Mouse (Mus musculus) CH12.LX (cell line): ENCODE measurements around the gene Xylb. TPM values are rescaled to one million over a fixed set of nuclear protein-coding genes. Genes with fewer than 3 reads are reported as not detected.

ENCODE experiments used
- DNase-seq: peaks from one replicate; pipeline ENCODE4 v3.0.0-alpha.2; 2013; ENCODE audit errors: extremely low read depth
- H3K27ac ChIP-seq: 2 replicates; pipeline ENCODE4 v1.5.1; 2012; ENCODE audit warnings: low read depth, mild to moderate bottlenecking, control low read depth, moderate library complexity; ENCODE audit not compliant: insufficient read depth
- H3K27me3 ChIP-seq: replicated peaks from 2 replicates; pipeline ENCODE3; 2012; ENCODE audit warnings: inconsistent platforms
- H3K36me3 ChIP-seq, 2 experiments: replicated peaks in 1 of 2; 2 replicates each; pipeline versions ENCODE3 to v1.6.1; 2012; ENCODE audit warnings: inconsistent platforms in 1 of 2, low read length in 1 of 2, mild to moderate bottlenecking in 1 of 2, mixed read lengths in 1 of 2, moderate library complexity in 1 of 2; ENCODE audit not compliant: control insufficient read depth in 1 of 2, insufficient read depth in 1 of 2
- H3K4me1 ChIP-seq, 2 experiments: 2 replicates each; pipeline ENCODE4 v1.6.1; 2012; ENCODE audit warnings: inconsistent platforms in 1 of 2, moderate library complexity in 1 of 2; ENCODE audit not compliant: insufficient read depth in 2 of 2, control insufficient read depth in 1 of 2
- H3K4me2 ChIP-seq: 2 replicates; pipeline ENCODE4 v1.6.1; 2012; ENCODE audit warnings: low read depth, mild to moderate bottlenecking, control low read depth; ENCODE audit not compliant: poor library complexity, insufficient read depth, severe bottlenecking
- H3K4me3 ChIP-seq, 3 experiments: fragments of 150-350 bp in 1 of 3; sonication (generic) in 1 of 3; replicated peaks in 1 of 3; 2 replicates each; pipeline versions ENCODE3 to v1.5.1; 2011 to 2012; ENCODE audit warnings: low read depth in 2 of 3, low read length in 2 of 3, mild to moderate bottlenecking in 2 of 3, moderate library complexity in 2 of 3, control low read depth in 1 of 3, improper control_type of control experiment in 1 of 3, inconsistent platforms in 1 of 3, mixed read lengths in 1 of 3; ENCODE audit not compliant: poor library complexity in 1 of 3
- H3K79me2 ChIP-seq: replicated peaks from 2 replicates; pipeline ENCODE4 v1.6.1; 2012; ENCODE audit warnings: mild to moderate bottlenecking, moderate library complexity; ENCODE audit not compliant: control insufficient read depth, poor library complexity, insufficient read depth, severe bottlenecking; ENCODE audit errors: extremely low read depth
- H3K9ac ChIP-seq: 2 replicates; pipeline ENCODE4 v1.6.1; 2012; ENCODE audit warnings: low read depth, mild to moderate bottlenecking, control low read depth, moderate library complexity; ENCODE audit not compliant: insufficient read depth
- H3K9me3 ChIP-seq: replicated peaks from 2 replicates; pipeline ENCODE3; 2012; ENCODE audit warnings: low read length, inconsistent platforms, mixed read lengths
- BHLHE40 ChIP-seq: IDR thresholded peaks from 2 replicates; pipeline ENCODE4 v1.6.1; 2011; ENCODE audit warnings: mild to moderate bottlenecking, low read depth, low read length, improper control_type of control experiment
- CHD1 ChIP-seq: IDR thresholded peaks from 2 replicates; pipeline ENCODE4 v1.6.1; 2012; ENCODE audit warnings: low read depth, low read length, improper control_type of control experiment, inconsistent platforms
- CTCF ChIP-seq, 2 experiments: IDR thresholded peaks in 1 of 2; conservative IDR thresholded peaks in 1 of 2; 2 replicates each; pipeline ENCODE4 v1.5.1; 2011 to 2012; ENCODE audit warnings: low read depth in 2 of 2, low read length in 2 of 2, improper control_type of control experiment in 1 of 2, inconsistent platforms in 1 of 2, mild to moderate bottlenecking in 1 of 2, moderate library complexity in 1 of 2
- ELF1 ChIP-seq: IDR thresholded peaks from 2 replicates; pipeline ENCODE4 v1.6.1; 2014; ENCODE audit warnings: low read depth, mild to moderate bottlenecking, inconsistent platforms, low read length, improper control_type of control experiment
- IRF4 ChIP-seq: IDR thresholded peaks from 2 replicates; pipeline ENCODE4 v1.6.1; 2014; ENCODE audit warnings: low read depth, mild to moderate bottlenecking, inconsistent platforms, low read length, improper control_type of control experiment
- MAFK ChIP-seq: IDR thresholded peaks from 2 replicates; pipeline ENCODE4 v1.6.1; 2011; ENCODE audit warnings: low read length, improper control_type of control experiment; ENCODE audit not compliant: insufficient replicate concordance
- MAX ChIP-seq: IDR thresholded peaks from 2 replicates; pipeline ENCODE4 v1.6.1; 2011; ENCODE audit warnings: low read length, improper control_type of control experiment
- MAZ ChIP-seq: IDR thresholded peaks from 2 replicates; pipeline ENCODE4 v1.6.1; 2012; ENCODE audit warnings: low read depth, mild to moderate bottlenecking, inconsistent platforms, low read length, improper control_type of control experiment, moderate library complexity
- MEF2A ChIP-seq: IDR thresholded peaks from 2 replicates; pipeline ENCODE4 v1.6.1; 2014; ENCODE audit warnings: low read depth, mild to moderate bottlenecking, inconsistent platforms, low read length, improper control_type of control experiment, borderline replicate concordance
- MXI1 ChIP-seq: IDR thresholded peaks from 2 replicates; pipeline ENCODE4 v1.6.1; 2011; ENCODE audit warnings: mild to moderate bottlenecking, low read depth, low read length, improper control_type of control experiment
- MYC ChIP-seq: IDR thresholded peaks from 2 replicates; pipeline ENCODE4 v1.6.1; 2011; ENCODE audit warnings: low read depth, mild to moderate bottlenecking, improper control_type of control experiment, low read length
- PAX5 ChIP-seq: IDR thresholded peaks from 2 replicates; pipeline ENCODE4 v1.6.1; 2012; ENCODE audit warnings: low read length, inconsistent platforms, mixed read lengths
- RAD21 ChIP-seq: IDR thresholded peaks from 2 replicates; pipeline ENCODE4 v1.6.1; 2011; ENCODE audit warnings: low read depth, mild to moderate bottlenecking, low read length, improper control_type of control experiment, moderate library complexity
- RCOR1 ChIP-seq: conservative IDR thresholded peaks from 2 replicates; pipeline ENCODE4 v1.6.1; 2012; ENCODE audit warnings: low read depth, mild to moderate bottlenecking, inconsistent platforms, low read length, improper control_type of control experiment
- SMC3 ChIP-seq: IDR thresholded peaks from 2 replicates; pipeline ENCODE4 v1.6.1; 2011; ENCODE audit warnings: low read depth, low read length, improper control_type of control experiment
- TBP ChIP-seq: conservative IDR thresholded peaks from 2 replicates; pipeline ENCODE4 v1.6.1; 2011; ENCODE audit warnings: low read depth, low read length, improper control_type of control experiment
- TCF12 ChIP-seq: IDR thresholded peaks from 2 replicates; pipeline ENCODE4 v1.6.1; 2014; ENCODE audit warnings: low read depth, mild to moderate bottlenecking, inconsistent platforms, low read length, improper control_type of control experiment
- USF1 ChIP-seq: IDR thresholded peaks from 2 replicates; pipeline ENCODE4 v1.6.1; 2014; ENCODE audit warnings: low read depth, mild to moderate bottlenecking, inconsistent platforms, low read length, improper control_type of control experiment
- ZC3H11A ChIP-seq: IDR thresholded peaks from 2 replicates; pipeline ENCODE4 v1.6.1; 2012; ENCODE audit warnings: low read depth, mild to moderate bottlenecking, inconsistent platforms, low read length, improper control_type of control experiment
- dilution Hi-C: fragments of 300-500 bp; cut with MboI; formaldehyde crosslinking; loops from 2 replicates; pipeline ENCODE4 v1.14.3; 2020; ENCODE audit warnings: low sequenced_read_pairs; ENCODE audit not compliant: extremely low pct_unique_long_range_greater_than_20kb, extremely low pct_ligation_motif_present
- in situ Hi-C: fragments of 300-500 bp; cut with MboI; formaldehyde crosslinking; loops from 3 replicates; pipeline ENCODE4 v1.14.3; 2019; ENCODE audit warnings: low sequenced_read_pairs, low pct_ligation_motif_present, low pct_unique_long_range_greater_than_20kb, mixed read lengths
- polyA plus RNA-seq: library from polyadenylated mRNA; unstranded; fragments of >175 nt; gene quantifications from 2 replicates; pipeline ENCODE4 v1.2.1, GENCODE M21; 2012; ENCODE audit warnings: low read depth; ENCODE audit not compliant: insufficient read length
- total RNA-seq, 2 experiments: library from RNA; depleted of rRNA; stranded (reverse); fragments of 300-350 nt in 1 of 2; fragments of >200 nt in 1 of 2; gene quantifications; 2 replicates each; pipeline ENCODE4 v1.2.3; 2012 to 2014

Xylb gene
- total and polyA plus RNA-seq, 3 experiments: 2.5 to 7.1 (median 4.8) TPM

GRCm38 (mm10) chr9:119352060-119352459, 5.1 kb upstream of the Xylb start:
- H3K27ac ChIP-seq: no peak overlapping the region
- H3K4me3 ChIP-seq: no peak overlapping the region
- H3K79me2 ChIP-seq: no peaks in the 10 kb centered on the region
- no peaks in the 10 kb centered on the region for H3K9me3 ChIP-seq
- no peak overlapping the region for H3K9ac ChIP-seq
- TF ChIP-seq TCF12 (no peak), MAX (peak; percentile 85), RCOR1 (no peak), BHLHE40 (peak; percentile 63; the same call in 1 of the 2 replicates), MEF2A (no peak), ZC3H11A (peak; percentile 24), CTCF (conservative IDR thresholded peaks at IDR 0.05 in 1 of 2, IDR thresholded peaks at IDR 0.05 in 1 of 2; ENCODE audit: low read depth in 2 of 2, low read length in 2 of 2) (peak; percentile 11 to 90; a peak in 3 of 4 replicates), PAX5 (no peak), MAZ (no peak), RAD21 (peak; percentile 79), ELF1 (no peak), MYC (peak; percentile 66; the same call in 1 of the 2 replicates), SMC3 (peak; percentile 87)
- H3K4me1 ChIP-seq: no peaks in the 10 kb centered on the region
- no peaks in the 10 kb centered on the region for H3K27me3 ChIP-seq
- DNase-seq: peak; percentile 65
- in situ Hi-C loops: loop anchor here (10.0 kb wide), 1 partner anchor 197 kb away; the partner anchor contains the start of genes Acaa1b and Gm47289
- peaks cover 33 to 36% of the 10 kb centered on the region in 2 experiments for H3K36me3 ChIP-seq
- no peak overlapping the region for H3K4me2 ChIP-seq
- dilution Hi-C loops: no loop called here

- Histone ChIP-seq H3K4me3 (no peak overlapping the region), H3K27ac (no peak overlapping the region), H3K27me3 (no peaks in the 10 kb centered on the region), H3K4me1 (peaks cover 4% of the 10 kb centered on the region in 2 experiments; a peak in 2 of 4 replicates), H3K9me3 (no peaks in the 10 kb centered on the region), H3K36me3 (peaks cover 16 to 20% of the 10 kb centered on the region in 2 experiments), H3K9ac (no peak overlapping the region), H3K79me2 (no peaks in the 10 kb centered on the region), H3K4me2 (no peak overlapping the region)
- in situ Hi-C loops (loop anchor here (10.0 kb wide), 1 partner anchor 199 kb away; the partner anchor contains the start of genes Acaa1b and Gm47289), dilution Hi-C loops (no loop called here)
- no peak for DNase-seq
- TF ChIP-seq CHD1 (no peak), ZC3H11A (no peak), IRF4 (no peak), CTCF (conservative IDR thresholded peaks at IDR 0.05 in 1 of 2, IDR thresholded peaks at IDR 0.05 in 1 of 2; ENCODE audit: low read depth in 2 of 2, low read length in 2 of 2) (no peak), MXI1 (no peak), MAFK (no peak), RCOR1 (no peak), USF1 (no peak), MAZ (no peak), TBP (no peak), MEF2A (no peak)
Observed at GRCm38 (mm10) chr9:119353926-119354325, 3.3 kb upstream of the Xylb start.
